Mouse (Mus musculus): ENCODE results near the gene Arhgdig. TPM values are rescaled to one million over a fixed set of nuclear protein-coding genes. Genes with fewer than 3 reads are reported as not detected.
"Not testable (repeated sequence)": the region's sequence is repeated elsewhere in the genome, so short reads cannot be mapped to it uniquely, and the experiment has no call there.

Gene Arhgdig
- polyA plus RNA-seq, 1 experiment from 2014 or later, result 29.0 TPM

- DNase-seq (ENCODE audit: low spot score); ATAC-seq (replicated peaks; ENCODE audit: low FRiP score, low TSS enrichment, low read depth); H3K4me2 ChIP-seq (ENCODE audit: low read length); H3K9me3 ChIP-seq (ENCODE audit: control insufficient read depth, low read length); H3K4me3 ChIP-seq (ENCODE audit: low read depth, low read length); H3K4me1 ChIP-seq (replicated peaks; ENCODE audit: control insufficient read depth, insufficient read depth, low read length); H3K27me3 ChIP-seq (replicated peaks; ENCODE audit: control insufficient read depth, insufficient read depth, low read length); H3K9ac ChIP-seq (ENCODE audit: low read length); H3K27ac ChIP-seq (ENCODE audit: low read depth): not testable (repeated sequence)
- H3K36me3 ChIP-seq (ENCODE audit: control insufficient read depth, insufficient read depth, low read length), result peaks cover 42% of the 10 kb centered on the region
- WGBS, result 85% methylated on average over 2 of the region's 2 CpGs
These were observed 32.3 kb downstream of the Arhgdig start for GRCm38 (mm10) chr17:26175248-26175647.

DNA sequence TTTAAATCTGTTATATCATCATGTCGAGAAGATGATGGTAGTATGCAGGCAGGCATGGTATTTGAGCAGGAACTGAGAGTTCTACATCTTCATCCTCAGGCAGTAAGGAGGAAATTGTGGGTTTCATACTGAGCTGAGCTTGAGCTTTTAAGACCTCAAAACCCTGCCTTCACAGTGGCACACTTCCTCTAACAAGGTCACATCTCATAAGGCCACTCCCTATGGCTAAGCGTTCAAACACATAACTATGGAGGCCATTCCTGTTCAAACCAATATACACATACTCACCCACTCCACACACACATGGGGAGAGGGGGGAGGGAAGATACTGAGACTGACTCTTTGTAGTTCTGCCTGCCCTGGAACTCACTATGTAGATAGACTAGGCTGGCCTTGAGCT is 39.5 kb downstream of the Arhgdig start:
- ATAC-seq (replicated peaks; ENCODE audit: low FRiP score, low TSS enrichment, low read depth) (no peak), DNase-seq (ENCODE audit: low spot score) (no peak)
- no peaks in the 10 kb centered on the region for H3K4me1 ChIP-seq (replicated peaks; ENCODE audit: control insufficient read depth, insufficient read depth, low read length)
- H3K27me3 ChIP-seq (replicated peaks; ENCODE audit: control insufficient read depth, insufficient read depth, low read length), result no peaks in the 10 kb centered on the region
- H3K4me2 ChIP-seq (ENCODE audit: low read length), result no peak overlapping the region
- no peak overlapping the region for H3K9ac ChIP-seq (ENCODE audit: low read length)
- 89% methylated on average over 2 of the region's 2 CpGs for WGBS
- 0 out of 2 replicates have a peak, but pooled peaks cover 5% of the 10 kb centered on the region for H3K36me3 ChIP-seq (ENCODE audit: control insufficient read depth, insufficient read depth, low read length)
- no peak overlapping the region for H3K27ac ChIP-seq (ENCODE audit: low read depth)
- H3K4me3 ChIP-seq (ENCODE audit: low read depth, low read length), result no peak overlapping the region
- H3K9me3 ChIP-seq (ENCODE audit: control insufficient read depth, low read length), result no peaks in the 10 kb centered on the region

GRCm38 (mm10) chr17:26162736-26163135 is 44.9 kb downstream of the Arhgdig start:
- Histone ChIP-seq H3K27me3 (replicated peaks; ENCODE audit: control insufficient read depth, insufficient read depth, low read length) (no peaks in the 10 kb centered on the region), H3K9me3 (ENCODE audit: control insufficient read depth, low read length) (no peaks in the 10 kb centered on the region), H3K36me3 (ENCODE audit: control insufficient read depth, insufficient read depth, low read length) (0 out of 2 replicates have a peak, but pooled peaks cover 5% of the 10 kb centered on the region), H3K4me1 (replicated peaks; ENCODE audit: control insufficient read depth, insufficient read depth, low read length) (no peaks in the 10 kb centered on the region), H3K27ac (ENCODE audit: low read depth) (no peak overlapping the region), H3K9ac (ENCODE audit: low read length) (no peak overlapping the region), H3K4me2 (ENCODE audit: low read length) (no peak overlapping the region), H3K4me3 (ENCODE audit: low read depth, low read length) (no peak overlapping the region)
- WGBS, result 81% methylated on average over 1 of the region's 1 CpGs
- DNase-seq (ENCODE audit: low spot score) (no peak), ATAC-seq (replicated peaks; ENCODE audit: low FRiP score, low TSS enrichment, low read depth) (no peak)

- no peak for ATAC-seq (replicated peaks; ENCODE audit: low FRiP score, low TSS enrichment, low read depth)
- WGBS, result 93% methylated on average over 2 of the region's 2 CpGs
These were observed 55.5 kb downstream of the Arhgdig start for GRCm38 (mm10) chr17:26151886-26152630.

More at GRCm38 (mm10) chr17:26151886-26152630, 55.5 kb downstream of the Arhgdig start:
- Histone ChIP-seq H3K9me3 (ENCODE audit: control insufficient read depth, low read length) (no peaks in the 10 kb centered on the region; the same call in 1 of the 2 replicates), H3K4me2 (ENCODE audit: low read length) (no peak overlapping the region), H3K27me3 (replicated peaks; ENCODE audit: control insufficient read depth, insufficient read depth, low read length) (no peaks in the 10 kb centered on the region), H3K27ac (ENCODE audit: low read depth) (no peak overlapping the region), H3K9ac (ENCODE audit: low read length) (no peak overlapping the region), H3K36me3 (ENCODE audit: control insufficient read depth, insufficient read depth, low read length) (peaks cover 63% of the 10 kb centered on the region), H3K4me3 (ENCODE audit: low read depth, low read length) (no peak overlapping the region), H3K4me1 (replicated peaks; ENCODE audit: control insufficient read depth, insufficient read depth, low read length) (no peaks in the 10 kb centered on the region)
- DNase-seq (ENCODE audit: low spot score), result no peak

Other genes starting within 250 kb of the Arhgdig start
- 23.4 and 23.5 TPM in 2 replicates for gene Capn15, start 222.0 kb downstream of the Arhgdig start, polyA plus RNA-seq (2014; fragmentation: Nextera tagmentation; extraction: Ambion mirVana)
- gene Rab11fip3, start 138.2 kb downstream of the Arhgdig start, polyA plus RNA-seq (2014; fragmentation: Nextera tagmentation; extraction: Ambion mirVana), result 12.8 and 13.7 TPM in 2 replicates
- 27.3 and 32.4 TPM in 2 replicates for gene Decr2, start 117.4 kb downstream of the Arhgdig start, polyA plus RNA-seq (2014; fragmentation: Nextera tagmentation; extraction: Ambion mirVana)
- gene Nme4, start 112.2 kb downstream of the Arhgdig start, polyA plus RNA-seq (2014; fragmentation: Nextera tagmentation; extraction: Ambion mirVana), result 118 and 122 TPM in 2 replicates
- 2.7 and 4.9 TPM in 2 replicates for gene Tmem8, start 94.5 kb downstream of the Arhgdig start, polyA plus RNA-seq (2014; fragmentation: Nextera tagmentation; extraction: Ambion mirVana)
- gene Mrpl28, start 84.3 kb downstream of the Arhgdig start, polyA plus RNA-seq (2014; fragmentation: Nextera tagmentation; extraction: Ambion mirVana), result 235 and 241 TPM in 2 replicates
- gene Axin1, start 69.1 kb downstream of the Arhgdig start, polyA plus RNA-seq (2014; fragmentation: Nextera tagmentation; extraction: Ambion mirVana), result 11.5 and 13.1 TPM in 2 replicates
- gene Pdia2, start 8.7 kb downstream of the Arhgdig start, polyA plus RNA-seq (2014; fragmentation: Nextera tagmentation; extraction: Ambion mirVana), result 0.47 and 3.7 TPM in 2 replicates
- gene Rgs11, start 4.8 kb downstream of the Arhgdig start, polyA plus RNA-seq (2014; fragmentation: Nextera tagmentation; extraction: Ambion mirVana), result 14.3 and 20.0 TPM in 2 replicates
- 71.9 and 76.5 TPM in 2 replicates for gene Fam234a, start 36.5 kb upstream of the Arhgdig start, polyA plus RNA-seq (2014; fragmentation: Nextera tagmentation; extraction: Ambion mirVana)
- gene Luc7l, start 45.1 kb upstream of the Arhgdig start, polyA plus RNA-seq (2014; fragmentation: Nextera tagmentation; extraction: Ambion mirVana), result 99.6 and 105 TPM in 2 replicates
- 2.3 and 3.1 TPM in 2 replicates for gene Neurl1b, start 207.0 kb upstream of the Arhgdig start, polyA plus RNA-seq (2014; fragmentation: Nextera tagmentation; extraction: Ambion mirVana)